Mouse (Mus musculus) limb, embryonic 12.5 days (tissue): ENCODE results near the gene Mocs1. TPM values are rescaled to one million over a fixed set of nuclear protein-coding genes. Genes with fewer than 3 reads are reported as not detected.
"Not testable (repeated sequence)": the region's sequence is repeated elsewhere in the genome, so short reads cannot be mapped to it uniquely, and the experiment has no call there.

Experiments used
- ATAC-seq: fragments of 200-750 bp; cut with Nextera tagmentation; 2 replicates; pipeline ENCODE4 v1.8.0; 2017; ENCODE audit warnings: low read depth, moderate TSS enrichment; ENCODE audit not compliant: insufficient number of reproducible peaks, insufficient read depth, low FRiP score, low TSS enrichment
- H3K27ac ChIP-seq: fragments of 300-500 bp; sonication (generic); 2 replicates; pipeline ENCODE4 v1.5.1; 2016; ENCODE audit warnings: mild to moderate bottlenecking, moderate library complexity
- H3K27me3 ChIP-seq: fragments of 300-500 bp; sonication (generic); 2 replicates; pipeline ENCODE4 v1.6.1; 2016; ENCODE audit warnings: mild to moderate bottlenecking, moderate library complexity
- H3K36me3 ChIP-seq: fragments of 300-500 bp; sonication (generic); 2 replicates; pipeline ENCODE4 v1.6.1; 2016; ENCODE audit warnings: mild to moderate bottlenecking, moderate library complexity
- H3K4me1 ChIP-seq: fragments of 300-500 bp; sonication (generic); replicated peaks from 2 replicates; pipeline ENCODE4 v1.6.1; 2016
- H3K4me2 ChIP-seq: fragments of 300-500 bp; sonication (generic); 2 replicates; pipeline ENCODE4 v1.6.1; 2016; ENCODE audit warnings: mild to moderate bottlenecking, moderate library complexity
- H3K4me3 ChIP-seq: fragments of 300-500 bp; sonication (generic); replicated peaks from 2 replicates; pipeline ENCODE4 v1.5.1; 2016; ENCODE audit warnings: mild to moderate bottlenecking
- H3K9ac ChIP-seq: fragments of 300-500 bp; sonication (generic); replicated peaks from 2 replicates; pipeline ENCODE4 v1.6.1; 2016; ENCODE audit warnings: mild to moderate bottlenecking, moderate library complexity
- H3K9me3 ChIP-seq: fragments of 300-500 bp; sonication (generic); 2 replicates; pipeline ENCODE4 v1.6.1; 2016; ENCODE audit warnings: mild to moderate bottlenecking, moderate library complexity
- WGBS: fragments of 180-500 bp; shearing (Covaris S2); methylation state at CpG from one replicate; pipeline ENCODE4 v1.1.7; 2016; 5-methylcytosine and 5-hydroxymethylcytosine counted together
- polyA plus RNA-seq: library from polyadenylated mRNA; unstranded; fragments of >200 nt; fragmentation: Nextera tagmentation; extraction: Ambion mirVana; gene quantifications from 2 replicates; pipeline ENCODE4 v1.2.1, GENCODE M21; 2016

The Mocs1 gene
- polyA plus RNA-seq, 1 experiment from 2014 or later: 3.3 TPM

DNA sequence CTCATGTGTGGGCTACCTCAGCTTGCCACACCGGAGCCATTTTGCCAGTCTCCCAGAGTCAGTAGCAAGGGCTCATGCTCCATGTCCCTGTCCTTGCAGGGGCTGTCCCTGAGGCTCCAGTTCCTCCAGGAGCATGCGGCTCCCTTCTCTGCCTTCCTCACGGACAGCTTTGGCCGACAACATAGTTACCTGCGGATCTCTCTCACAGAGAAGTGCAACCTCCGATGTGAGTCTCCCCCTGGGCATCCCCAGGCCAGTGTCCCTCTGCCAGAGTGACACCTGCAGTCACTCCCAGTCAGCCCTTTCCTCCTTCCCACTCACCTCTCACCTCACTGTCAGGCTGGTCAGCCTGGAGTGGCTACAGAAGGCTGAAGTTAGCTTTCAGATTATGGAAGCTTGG, 4.9 kb downstream of the Mocs1 start:
- H3K36me3 ChIP-seq: peaks cover 36% of the 10 kb centered on the region
- H3K4me2 ChIP-seq: no peak overlapping the region
- peaks cover 22% of the 10 kb centered on the region for H3K4me1 ChIP-seq
- 0 out of 2 replicates have a peak, but pooled peaks cover 3% of the 10 kb centered on the region for H3K9me3 ChIP-seq
- 94% methylated on average over 6 of the region's 6 CpGs for WGBS
- H3K4me3 ChIP-seq: no peak overlapping the region
- no peak overlapping the region for H3K9ac ChIP-seq
- no peaks in the 10 kb centered on the region for H3K27me3 ChIP-seq
- no peak for ATAC-seq
- no peak overlapping the region for H3K27ac ChIP-seq

DNA sequence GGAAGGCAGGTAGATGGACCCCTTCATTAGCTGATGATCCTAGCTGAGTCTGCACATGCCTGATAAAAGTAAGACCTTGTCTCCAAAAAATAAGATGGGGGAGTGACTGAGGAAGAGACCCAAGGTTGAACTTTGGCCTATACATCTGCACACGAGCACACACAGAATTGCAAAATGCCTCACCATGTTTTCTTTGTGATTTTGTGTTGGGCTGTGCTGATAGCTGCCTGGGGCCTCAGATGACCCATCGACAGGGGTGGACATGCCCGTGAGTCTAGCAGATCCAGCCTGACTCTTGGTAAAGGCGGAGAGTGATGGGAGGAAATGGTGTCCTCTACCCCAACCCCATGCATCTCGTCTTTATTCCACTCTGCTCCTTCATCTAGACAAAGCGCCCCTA, 6.1 kb downstream of the Mocs1 start:
- Histone ChIP-seq H3K36me3 (peaks cover 47% of the 10 kb centered on the region), H3K9me3 (0 out of 2 replicates have a peak, but pooled peaks cover 3% of the 10 kb centered on the region), H3K27me3 (no peaks in the 10 kb centered on the region), H3K4me1 (peaks cover 16% of the 10 kb centered on the region), H3K4me2 (no peak overlapping the region), H3K9ac (no peak overlapping the region), H3K4me3 (no peak overlapping the region), H3K27ac (no peak overlapping the region)
- WGBS: 81% methylated on average over 6 of the region's 6 CpGs
- ATAC-seq: no peak

DNA sequence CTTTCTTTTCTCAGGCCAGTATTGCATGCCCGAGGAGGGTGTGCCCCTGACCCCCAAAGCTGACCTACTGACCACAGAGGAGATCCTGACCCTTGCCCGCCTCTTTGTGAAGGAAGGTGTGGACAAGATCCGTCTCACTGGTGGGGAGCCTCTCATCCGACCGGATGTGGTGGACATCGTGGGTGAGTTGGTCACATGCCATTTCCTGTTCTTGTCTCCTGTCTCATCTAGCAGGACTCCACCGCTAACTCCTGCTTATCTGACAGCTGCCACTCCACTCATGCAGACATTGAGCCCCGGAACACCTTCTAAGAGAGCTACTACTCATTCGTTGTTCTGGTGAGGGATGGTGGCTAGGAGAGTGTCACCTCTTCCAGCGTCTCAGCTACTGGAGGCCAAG, 6.9 kb downstream of the Mocs1 start:
- Histone ChIP-seq H3K4me1 (peaks cover 7% of the 10 kb centered on the region), H3K4me2 (no peak overlapping the region), H3K9me3 (0 out of 2 replicates have a peak, but pooled peaks cover 3% of the 10 kb centered on the region), H3K36me3 (peaks cover 56% of the 10 kb centered on the region), H3K4me3 (no peak overlapping the region), H3K27me3 (no peaks in the 10 kb centered on the region), H3K27ac (no peak overlapping the region), H3K9ac (no peak overlapping the region)
- 95% methylated on average over 10 of the region's 10 CpGs for WGBS
- ATAC-seq: no peak

DNA sequence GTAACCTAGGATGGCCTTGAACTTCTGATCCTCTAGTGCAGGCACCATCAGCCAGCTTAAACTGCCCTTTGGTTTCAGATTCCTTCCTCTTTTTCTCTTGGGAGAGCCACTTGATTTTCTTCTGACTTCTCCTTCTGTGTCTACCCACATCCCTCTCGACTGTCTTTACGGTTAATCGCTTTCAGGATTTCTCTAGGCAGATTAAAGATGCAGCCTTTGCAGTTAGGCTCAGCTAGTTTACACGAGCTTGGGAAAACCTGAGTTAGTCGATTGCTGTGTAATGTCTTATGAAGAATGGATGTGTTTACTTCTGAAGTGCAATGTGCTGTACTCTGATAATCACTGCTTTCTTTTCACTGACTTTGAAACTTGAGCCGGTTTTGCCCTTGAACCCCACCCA, 8.5 kb downstream of the Mocs1 start:
- Histone ChIP-seq H3K4me2 (no peak overlapping the region), H3K4me1 (peaks cover 6% of the 10 kb centered on the region; the same call in 1 of the 2 replicates), H3K4me3 (no peak overlapping the region), H3K9me3 (0 out of 2 replicates have a peak, but pooled peaks cover 3% of the 10 kb centered on the region), H3K27me3 (no peaks in the 10 kb centered on the region), H3K36me3 (peaks cover 64% of the 10 kb centered on the region), H3K27ac (no peak overlapping the region), H3K9ac (no peak overlapping the region)
- 85% methylated on average over 6 of the region's 6 CpGs for WGBS
- no peak for ATAC-seq

DNA sequence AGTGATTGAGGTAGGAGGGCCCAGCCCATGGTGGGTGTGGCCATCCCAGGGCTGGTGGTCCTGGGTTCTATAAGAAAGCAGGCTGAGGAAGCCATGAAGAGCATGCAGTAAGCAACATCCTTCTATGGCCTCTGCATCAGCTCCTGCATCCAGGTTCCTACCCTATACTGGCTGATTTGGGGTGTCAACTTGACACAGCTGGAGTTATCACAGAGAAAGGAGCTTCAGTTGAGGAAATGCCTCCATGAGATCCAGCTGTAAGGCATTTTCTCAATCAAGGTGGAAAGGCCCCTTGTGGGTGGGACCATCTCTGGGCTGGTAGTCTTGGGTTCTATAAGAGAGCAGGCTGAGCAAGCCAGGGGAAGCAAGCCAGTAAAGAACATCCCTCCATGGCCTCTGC, 9.1 kb downstream of the Mocs1 start:
- peaks cover 64% of the 10 kb centered on the region for H3K36me3 ChIP-seq
- not testable (repeated sequence) for H3K9ac ChIP-seq

DNA sequence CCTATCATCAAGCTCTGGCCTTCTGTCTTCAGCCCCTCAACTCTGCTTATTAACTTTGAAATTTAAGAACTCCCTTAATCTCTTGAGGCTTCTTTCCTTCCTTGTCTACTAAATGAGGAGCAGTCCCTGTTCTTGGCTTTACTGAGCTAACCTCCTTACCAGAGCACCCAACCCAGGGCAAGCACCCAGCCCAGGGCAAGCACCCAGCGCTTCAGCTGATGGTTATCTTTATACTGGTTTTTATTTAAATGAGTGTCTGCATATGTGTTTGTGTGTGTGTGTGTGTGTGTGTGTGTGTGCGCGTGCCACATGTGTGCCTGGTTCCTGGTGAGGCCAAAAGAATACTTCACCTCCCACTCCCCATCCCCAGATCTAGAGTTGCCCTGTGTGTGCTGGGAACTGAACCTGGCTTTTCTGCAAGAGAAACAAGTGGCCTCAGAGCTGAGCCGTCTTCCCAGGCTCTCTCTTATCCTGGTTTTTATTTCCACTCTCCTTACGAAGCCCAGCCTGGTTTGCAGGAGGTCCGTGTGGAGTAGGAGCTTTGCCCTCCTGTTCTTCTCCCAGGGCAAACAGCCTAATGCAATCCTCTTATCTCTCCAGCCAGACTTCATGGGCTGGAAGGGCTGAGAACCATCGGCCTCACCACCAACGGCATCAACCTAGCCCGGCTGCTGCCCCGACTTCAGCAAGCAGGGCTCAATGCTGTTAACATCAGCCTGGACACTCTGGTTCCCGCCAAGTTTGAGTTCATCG, 10.8 kb downstream of the Mocs1 start:
- Histone ChIP-seq H3K4me2 (no peak overlapping the region), H3K4me3 (no peak overlapping the region), H3K4me1 (no peaks in the 10 kb centered on the region), H3K36me3 (peaks cover 54% of the 10 kb centered on the region), H3K9me3 (0 out of 2 replicates have a peak, but pooled peaks cover 3% of the 10 kb centered on the region), H3K27me3 (no peaks in the 10 kb centered on the region), H3K27ac (no peak overlapping the region), H3K9ac (no peak overlapping the region)
- 75% methylated on average over 12 of the region's 12 CpGs for WGBS
- ATAC-seq: no peak

More for the DNA sequence above, 9.1 kb downstream of the Mocs1 start:
- H3K4me1 ChIP-seq, H3K4me2 ChIP-seq, H3K27me3 ChIP-seq, H3K9me3 ChIP-seq, H3K4me3 ChIP-seq, H3K27ac ChIP-seq, ATAC-seq: not testable (repeated sequence)

DNA sequence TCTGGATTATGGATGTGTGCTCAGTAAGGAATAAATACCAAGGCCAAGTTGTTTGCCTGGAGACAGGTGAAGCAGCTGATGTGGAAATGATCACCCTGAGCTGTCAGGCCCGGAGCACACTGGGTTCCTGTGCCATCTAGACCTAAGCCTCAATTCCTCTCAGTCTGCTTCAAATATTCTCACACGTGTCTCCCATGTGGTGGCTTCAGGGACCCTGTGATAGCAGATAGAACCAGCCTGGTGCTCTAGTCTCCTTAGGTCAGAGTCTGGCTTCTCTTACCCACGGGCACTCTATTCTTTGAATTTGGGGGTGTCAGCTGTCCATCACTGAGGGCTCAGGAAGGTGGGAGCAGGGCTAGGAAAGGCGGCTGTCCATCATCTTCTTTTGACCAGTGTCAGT, 11.5 kb downstream of the Mocs1 start:
- WGBS: 85% methylated on average over 4 of the region's 4 CpGs
- H3K4me2 ChIP-seq: no peak overlapping the region
- peaks cover 47% of the 10 kb centered on the region for H3K36me3 ChIP-seq
- H3K4me3 ChIP-seq: no peak overlapping the region
- H3K4me1 ChIP-seq: no peaks in the 10 kb centered on the region
- H3K9me3 ChIP-seq: 0 out of 2 replicates have a peak, but pooled peaks cover 3% of the 10 kb centered on the region
- no peak overlapping the region for H3K9ac ChIP-seq
- no peak overlapping the region for H3K27ac ChIP-seq
- H3K27me3 ChIP-seq: no peaks in the 10 kb centered on the region
- no peak for ATAC-seq

DNA sequence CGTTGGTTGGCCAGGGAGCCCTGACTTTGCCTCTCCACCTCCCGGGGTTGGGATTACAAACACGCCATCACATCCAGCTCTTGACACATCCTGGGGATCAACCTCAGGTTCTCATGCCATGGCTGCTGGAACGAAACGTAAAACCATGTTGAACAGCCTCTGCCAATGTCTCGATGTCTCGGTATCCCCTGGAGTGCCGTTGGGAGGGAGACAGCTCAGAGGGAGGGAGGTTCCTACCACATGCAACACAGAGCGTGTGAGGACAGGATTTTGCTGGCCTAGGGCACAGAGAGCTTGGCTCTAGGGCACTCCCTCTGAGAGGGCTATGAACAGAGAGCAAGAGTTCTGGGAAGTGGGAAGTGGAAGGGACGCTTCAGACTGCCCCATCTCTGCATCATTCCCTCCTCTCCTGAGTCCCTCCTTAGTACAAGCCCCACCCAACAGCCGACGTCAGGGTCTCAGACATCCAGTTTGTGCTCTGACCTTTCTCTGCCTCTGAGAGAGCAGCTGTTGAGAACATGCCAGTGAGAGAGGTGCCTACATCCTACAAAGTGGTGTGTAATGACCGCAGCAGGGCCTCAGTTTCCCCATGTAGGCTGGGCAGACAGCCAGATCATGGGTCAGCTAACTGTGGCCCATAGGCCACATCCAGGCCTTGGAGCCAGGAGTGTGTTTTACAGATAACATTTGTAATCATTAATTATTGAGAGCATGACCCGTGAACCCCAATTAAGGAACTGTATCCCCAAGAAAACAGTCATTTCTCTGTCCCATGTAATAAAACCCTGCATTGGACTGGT, 12.4 kb downstream of the Mocs1 start:
- no peaks in the 10 kb centered on the region for H3K4me1 ChIP-seq
- 65% methylated on average over 14 of the region's 14 CpGs for WGBS
- H3K4me2 ChIP-seq: no peak overlapping the region
- no peaks in the 10 kb centered on the region for H3K27me3 ChIP-seq
- H3K36me3 ChIP-seq: peaks cover 38% of the 10 kb centered on the region
- no peak overlapping the region for H3K9ac ChIP-seq
- H3K27ac ChIP-seq: no peak overlapping the region
- ATAC-seq: no peak
- H3K4me3 ChIP-seq: no peak overlapping the region
- 0 out of 2 replicates have a peak, but pooled peaks cover 3% of the 10 kb centered on the region for H3K9me3 ChIP-seq

DNA sequence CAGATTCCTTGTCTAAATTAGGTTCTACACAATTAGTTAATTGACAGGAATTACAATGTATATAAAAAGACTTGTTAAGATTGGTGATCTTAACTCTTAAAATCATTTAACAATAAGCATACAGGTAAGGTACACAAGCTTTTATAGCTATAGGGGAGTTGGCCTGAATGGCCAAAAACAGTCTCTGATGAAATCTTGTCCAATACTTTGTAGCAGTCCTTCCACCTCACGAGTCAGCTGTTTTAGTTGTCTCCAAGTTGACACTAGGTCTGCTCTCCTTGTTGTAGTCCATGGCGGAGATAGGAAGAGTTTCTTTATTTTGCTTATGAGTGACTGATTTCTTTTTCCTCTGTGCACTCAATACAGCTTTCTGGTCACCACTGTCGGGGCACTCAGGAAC, 14.7 kb downstream of the Mocs1 start:
- not testable (repeated sequence) for H3K9me3 ChIP-seq, H3K9ac ChIP-seq, H3K4me2 ChIP-seq, H3K27ac ChIP-seq, H3K4me1 ChIP-seq, ATAC-seq, H3K4me3 ChIP-seq, H3K27me3 ChIP-seq
- WGBS: 36% methylated on average over 3 of the region's 3 CpGs
- H3K36me3 ChIP-seq: peaks cover 29% of the 10 kb centered on the region

DNA sequence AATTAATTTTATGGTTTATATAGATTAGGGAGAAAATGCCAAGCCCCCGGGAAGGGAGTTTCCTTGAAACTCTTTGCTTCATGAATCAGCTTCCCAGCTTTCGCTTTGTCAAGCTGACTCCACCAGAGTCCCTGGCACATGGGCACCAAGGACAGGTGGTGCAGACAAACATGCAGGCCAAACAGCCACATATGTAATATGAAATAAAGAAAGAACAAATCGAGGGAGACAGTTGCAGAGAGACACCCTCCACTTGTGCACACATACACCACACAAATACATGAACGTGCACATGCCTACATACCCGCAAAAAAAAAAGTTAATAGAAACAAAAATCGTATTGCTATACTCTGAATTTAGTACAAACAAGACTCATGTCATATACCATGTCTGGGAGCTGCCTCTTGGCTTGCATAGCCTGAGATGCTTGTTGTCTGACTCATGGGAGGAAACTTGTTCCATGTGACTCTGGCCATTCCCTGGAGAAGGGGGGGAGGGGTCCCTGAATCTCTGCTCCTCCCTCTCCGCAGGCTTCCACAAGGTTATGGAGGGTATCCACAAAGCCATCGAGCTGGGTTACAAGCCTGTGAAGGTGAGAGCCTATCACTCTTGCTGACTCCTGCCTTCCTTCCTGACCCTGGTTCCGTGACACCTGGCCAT, 20.5 kb downstream of the Mocs1 start:
- peaks cover 6% of the 10 kb centered on the region for H3K4me1 ChIP-seq
- ATAC-seq: no peak
- peaks cover 41% of the 10 kb centered on the region for H3K36me3 ChIP-seq
- no peak overlapping the region for H3K9ac ChIP-seq
- WGBS: 45% methylated on average over 9 of the region's 9 CpGs
- no peak overlapping the region for H3K4me2 ChIP-seq
- H3K27me3 ChIP-seq: no peaks in the 10 kb centered on the region
- H3K4me3 ChIP-seq: no peak overlapping the region
- no peaks in the 10 kb centered on the region for H3K9me3 ChIP-seq
- H3K27ac ChIP-seq: no peak overlapping the region

DNA sequence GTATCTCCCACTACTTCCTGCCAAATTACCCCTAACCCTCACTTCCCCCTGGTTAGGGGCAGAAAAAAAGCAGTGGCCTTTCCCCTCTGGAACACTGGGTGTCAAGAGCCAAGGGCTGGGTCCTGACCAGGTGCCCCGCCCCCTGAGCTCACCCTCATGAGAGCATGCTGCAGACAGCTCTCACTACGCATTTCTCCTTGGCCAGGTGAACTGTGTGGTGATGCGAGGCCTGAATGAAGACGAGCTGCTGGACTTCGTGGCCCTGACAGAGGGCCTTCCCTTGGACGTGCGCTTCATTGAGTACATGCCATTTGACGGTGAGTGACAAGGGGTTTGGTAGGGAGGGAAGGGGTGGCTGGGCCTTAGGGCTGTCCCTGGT, 21.1 kb downstream of the Mocs1 start:
- ATAC-seq: no peak
- Histone ChIP-seq H3K27me3 (no peaks in the 10 kb centered on the region), H3K27ac (no peak overlapping the region), H3K4me3 (no peak overlapping the region), H3K4me1 (peaks cover 6% of the 10 kb centered on the region), H3K9ac (no peak overlapping the region), H3K9me3 (no peaks in the 10 kb centered on the region), H3K36me3 (peaks cover 46% of the 10 kb centered on the region), H3K4me2 (no peak overlapping the region)
- WGBS: 68% methylated on average over 8 of the region's 8 CpGs
